Mouse (Mus musculus) frontal cortex, postnatal 14 days (tissue): ENCODE data around the gene Ky.

Source experiments
- DNase-seq, 2 experiments: peaks; one replicate each; pipeline ENCODE4 v3.0.0; 2022; ENCODE audit warnings: low spot score in 2 of 2

Gene Ky

DNA sequence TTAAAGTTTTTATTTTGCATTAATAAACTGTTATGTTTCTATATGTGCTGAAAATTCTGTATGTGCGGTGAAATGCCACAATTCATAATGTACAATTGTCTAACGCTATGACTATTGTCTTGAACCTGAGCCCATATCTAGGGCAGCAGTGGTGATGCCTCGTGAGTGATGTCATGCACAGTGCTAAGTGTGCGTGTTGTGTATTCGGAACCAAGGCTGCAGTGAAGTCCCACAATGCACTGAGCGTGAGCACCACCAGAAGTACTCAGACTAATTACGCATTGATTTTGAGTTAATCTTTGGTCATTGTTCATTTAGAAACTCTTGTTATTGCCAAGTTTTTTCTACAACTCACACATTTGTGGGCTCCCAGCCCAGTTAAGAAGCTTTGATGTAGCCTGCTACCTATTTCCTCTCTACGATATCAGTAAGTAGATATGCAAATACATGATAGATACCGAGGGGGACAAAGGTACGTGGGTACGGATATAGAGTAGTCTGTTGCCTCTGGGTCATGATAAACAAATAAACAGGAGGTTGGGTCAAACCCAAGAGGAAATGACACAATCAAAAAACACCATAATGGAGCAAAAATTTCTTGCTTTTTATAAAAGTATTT, 3.4 kb upstream of the Ky start:
- DNase-seq, result no peak

DNA sequence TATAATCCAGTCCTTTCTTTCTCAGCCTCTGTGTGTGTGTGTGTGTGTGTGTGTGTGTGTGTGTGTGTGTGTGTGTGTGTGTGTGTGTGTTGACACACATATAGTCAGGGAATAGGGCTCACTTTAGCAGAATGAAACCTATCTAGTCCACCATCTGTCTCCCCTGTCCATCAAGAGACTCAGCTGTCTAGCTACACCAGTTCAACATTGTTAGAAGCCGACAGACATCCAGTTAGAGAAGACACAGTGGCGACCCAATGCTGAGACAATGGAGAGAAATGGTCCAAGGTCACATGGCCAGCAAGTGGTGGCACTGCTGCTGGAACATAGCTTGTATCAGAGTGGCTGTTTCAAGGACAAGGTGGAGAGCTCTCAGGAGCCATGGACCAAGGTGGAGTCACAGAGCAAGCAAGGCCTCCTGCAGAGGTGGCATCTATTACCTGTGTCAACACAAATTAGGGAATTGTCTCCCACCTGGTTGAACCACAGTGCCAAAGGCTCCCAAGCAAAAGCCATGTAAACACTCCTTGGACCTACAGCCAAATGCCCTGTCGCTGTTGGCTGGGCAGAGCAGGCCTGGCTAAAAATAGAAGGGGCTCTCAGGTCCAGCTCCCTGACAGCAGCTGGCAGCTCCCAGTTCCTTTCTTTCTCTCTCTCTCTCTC, 703 bp upstream of the Ky start:
- no peak for DNase-seq

GRCm38 (mm10) chr9:102508315-102508714, 2.8 kb downstream of the Ky start:
- no peak for DNase-seq

DNA sequence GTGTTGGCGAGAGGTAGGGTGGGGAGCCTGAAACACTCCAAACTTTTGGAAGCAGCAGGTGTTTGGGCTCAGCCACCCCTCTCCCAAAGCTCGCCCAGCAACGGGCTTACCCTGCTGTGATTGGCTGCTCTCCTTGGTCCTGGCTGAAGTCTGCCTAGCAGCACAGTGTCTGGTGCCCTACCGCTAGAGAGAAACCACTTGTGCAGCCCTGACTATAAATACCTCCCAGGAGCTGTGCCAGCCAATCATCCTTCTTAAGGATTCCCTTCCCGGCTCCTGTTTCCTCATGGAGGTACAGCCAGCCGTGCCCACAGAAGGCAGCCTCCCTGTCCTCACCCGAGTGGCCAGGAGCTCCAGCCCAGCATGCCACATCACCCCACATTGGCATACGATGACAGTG, 5.9 kb downstream of the Ky start:
- DNase-seq, result peak in 1 of 2 experiments; percentile 37

DNA sequence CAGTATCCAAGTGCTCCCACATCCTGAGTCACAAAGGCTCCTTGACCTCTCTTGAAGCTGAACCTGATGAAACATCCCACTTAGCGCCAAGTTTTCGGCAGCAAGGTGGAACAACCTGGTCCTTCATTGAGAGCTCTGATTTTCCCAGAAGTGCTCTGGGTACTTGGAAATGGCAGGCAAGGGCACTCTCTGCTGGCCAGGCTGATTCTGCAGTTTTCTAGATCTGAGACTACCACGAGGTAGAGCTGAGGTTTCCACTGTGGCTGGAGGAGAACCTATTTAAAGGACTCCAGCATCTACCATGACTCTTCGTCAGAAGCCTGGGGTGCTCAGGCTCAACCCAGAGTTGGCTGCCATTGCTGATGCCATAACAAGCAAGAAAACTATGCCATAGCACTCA, 8.0 kb downstream of the Ky start:
- no peak for DNase-seq

- no peak for DNase-seq
Measured at GRCm38 (mm10) chr9:102518443-102518842, 12.9 kb downstream of the Ky start.

- no peak for DNase-seq
Measured at GRCm38 (mm10) chr9:102521396-102521795, 15.8 kb downstream of the Ky start.

DNA sequence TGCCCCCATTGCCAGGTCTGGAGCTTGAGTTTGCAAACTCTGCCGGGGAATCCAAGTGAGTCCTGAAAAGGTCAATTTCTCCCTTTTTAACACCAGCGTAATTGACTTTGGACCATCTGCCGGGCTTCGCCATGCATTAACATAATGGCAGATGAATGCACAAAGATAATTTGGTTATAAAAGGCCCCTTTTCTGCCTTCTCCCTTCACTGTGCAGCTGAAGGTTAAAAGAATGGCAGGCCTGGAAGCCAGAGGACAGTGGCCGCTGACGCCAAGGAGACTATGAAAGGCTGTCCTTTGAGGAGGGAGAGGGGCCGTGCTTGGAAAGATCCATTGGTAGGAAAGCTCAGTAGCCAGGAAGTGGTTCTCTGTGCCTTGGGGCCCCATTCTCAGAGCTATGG, 22.6 kb downstream of the Ky start:
- no peak for DNase-seq

GRCm38 (mm10) chr9:102528561-102528960, 23.0 kb downstream of the Ky start:
- DNase-seq, result no peak

GRCm38 (mm10) chr9:102529008-102529407, 23.5 kb downstream of the Ky start:
- DNase-seq, result no peak

- DNase-seq, result no peak
Measured at GRCm38 (mm10) chr9:102531051-102531892, 25.7 kb downstream of the Ky start.

GRCm38 (mm10) chr9:102536968-102537367, 31.4 kb downstream of the Ky start:
- no peak for DNase-seq

DNA sequence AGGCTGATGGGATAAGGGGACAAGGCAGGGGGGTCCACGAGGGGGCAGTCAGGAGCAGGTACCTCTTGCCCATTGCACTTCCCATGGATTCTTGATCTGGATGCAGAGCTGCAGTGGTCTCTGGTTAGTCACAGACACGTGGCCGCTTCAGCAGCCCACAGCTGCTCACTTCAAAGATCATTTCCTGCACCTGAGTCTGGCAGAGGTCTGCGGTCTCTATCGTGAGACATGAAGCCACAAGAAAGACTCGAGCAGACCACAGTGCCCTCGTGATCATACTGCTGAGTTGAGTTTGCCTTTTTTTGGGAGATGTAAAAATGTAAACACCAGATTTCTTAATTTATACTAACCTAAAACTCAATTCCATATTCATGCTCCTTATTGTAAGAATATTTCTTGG, 34.1 kb downstream of the Ky start:
- no peak for DNase-seq

DNA sequence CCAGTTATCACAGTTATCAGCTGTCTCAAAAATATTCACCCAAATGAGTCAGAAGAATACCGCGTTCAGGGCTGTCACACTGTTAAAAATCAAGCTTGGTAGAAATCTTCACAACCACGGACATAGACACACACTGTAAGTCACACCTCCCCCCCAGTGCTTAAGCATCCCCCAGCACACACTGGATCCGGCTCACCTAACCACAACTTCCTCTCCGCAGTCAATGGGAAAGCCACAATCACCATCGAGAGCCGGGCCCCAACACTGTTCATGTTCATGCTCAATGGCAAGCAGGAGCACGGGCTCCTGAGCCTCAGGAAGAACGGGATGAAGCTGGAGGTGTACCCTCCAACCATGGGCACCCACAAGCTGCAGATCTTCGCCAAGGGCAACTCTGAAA, 36.1 kb downstream of the Ky start:
- no peak for DNase-seq

DNA sequence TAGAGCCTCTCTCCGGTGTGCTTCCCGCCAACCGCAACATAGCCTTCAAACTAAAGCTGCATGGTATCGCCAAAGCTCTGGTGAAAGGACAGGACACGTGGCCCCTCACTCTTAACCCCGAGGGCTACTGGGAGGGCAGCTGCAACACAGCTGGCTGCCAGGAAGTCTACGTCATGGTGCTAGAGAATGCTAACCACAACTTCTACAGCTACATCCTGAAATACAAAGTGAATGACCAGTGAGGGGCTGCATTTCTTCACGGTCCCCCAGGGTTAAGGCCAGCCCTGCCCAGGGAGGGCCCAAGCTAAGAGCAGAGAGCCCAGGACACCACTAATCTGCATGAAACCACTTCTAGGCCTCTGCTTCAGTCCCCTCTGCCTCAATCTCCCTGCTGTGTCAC, 37.0 kb downstream of the Ky start:
- DNase-seq, result no peak

DNA sequence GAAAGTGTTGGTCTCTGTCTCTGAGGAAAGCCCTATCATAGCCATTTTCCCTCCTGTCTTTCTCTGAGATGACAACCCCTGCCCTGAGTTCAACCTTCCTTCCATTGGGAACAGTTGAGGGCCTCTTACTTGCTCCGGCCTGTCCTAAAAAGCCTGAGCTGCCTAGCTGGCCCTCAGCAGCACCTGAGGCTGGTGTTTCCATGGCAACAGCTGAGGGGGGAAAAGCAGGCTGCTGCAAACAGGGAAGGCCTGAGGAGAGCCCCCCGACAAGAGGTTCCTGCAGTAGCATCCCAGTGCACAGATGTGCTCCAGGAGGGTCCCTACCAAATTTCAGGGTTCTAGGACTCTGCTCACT, 38.2 kb downstream of the Ky start:
- no peak for DNase-seq

DNA sequence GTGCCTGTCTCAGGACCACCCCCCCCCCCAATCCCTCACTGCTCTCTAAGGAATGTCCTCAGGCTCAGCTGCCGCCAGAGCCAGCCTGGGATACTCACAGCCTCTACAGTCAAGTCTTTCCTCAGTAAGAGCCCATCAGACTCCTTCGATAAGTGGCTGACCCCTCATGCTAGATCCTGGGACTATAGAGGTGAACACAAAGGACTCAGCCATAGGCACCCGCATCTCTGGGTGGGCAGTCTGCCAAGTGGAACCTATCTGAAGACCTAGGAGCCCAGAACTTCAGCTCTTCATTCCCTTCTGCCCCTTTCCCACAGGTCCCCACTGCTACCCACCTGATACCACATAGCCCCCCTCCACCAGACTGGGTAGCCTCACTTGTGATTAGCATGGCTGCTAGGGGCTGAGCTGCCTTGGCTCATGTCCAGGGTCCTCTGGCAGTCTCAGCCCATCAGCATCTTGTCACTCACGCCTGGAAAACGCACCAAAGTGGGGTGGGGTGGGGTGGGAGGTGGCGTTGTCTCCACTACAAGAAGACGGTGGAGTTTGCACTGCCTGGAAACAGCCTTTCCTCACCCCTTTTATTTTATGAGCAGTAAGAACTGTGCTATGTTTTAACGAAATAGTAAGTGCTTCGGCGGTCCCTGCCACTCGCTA, 38.7 kb downstream of the Ky start:
- DNase-seq, result no peak

GRCm38 (mm10) chr9:102544773-102545366, 39.3 kb downstream of the Ky start:
- peak; percentile 70 to 90 for DNase-seq

GRCm38 (mm10) chr9:102545406-102546255, 40.1 kb downstream of the Ky start:
- DNase-seq, result peak in 1 of 2 experiments; percentile 26

- DNase-seq, result no peak
Measured at GRCm38 (mm10) chr9:102546256-102547027, 40.9 kb downstream of the Ky start.

- DNase-seq, result no peak
Measured at GRCm38 (mm10) chr9:102547028-102547354, 41.4 kb downstream of the Ky start.
